Mouse (Mus musculus) T-helper 1 cell (primary cell): ENCODE measurements around the gene Nr2f1.

Source experiments
- in situ Hi-C: fragments of 300-600 bp; cut with MboI, MseI; formaldehyde crosslinking; loops from one replicate; pipeline ENCODE4 v1.15.1; 2025; ENCODE audit warnings: high pct_unique_total_duplicates

Gene Nr2f1

GRCm38 (mm10) chr13:78200991-78201870 is 1.7 kb upstream of the Nr2f1 start:
- in situ Hi-C loops: loop anchor here (10.0 kb wide), 1 partner anchor 486 kb away; no protein-coding TSS in a partner anchor

GRCm38 (mm10) chr13:78200407-78200806 is 850 bp upstream of the Nr2f1 start:
- in situ Hi-C loops: loop anchor here (10.0 kb wide), 1 partner anchor 486 kb away; no protein-coding TSS in a partner anchor

- in situ Hi-C loops: no loop called here
Measured at GRCm38 (mm10) chr13:78198871-78199641, 501 bp downstream of the Nr2f1 start.

DNA sequence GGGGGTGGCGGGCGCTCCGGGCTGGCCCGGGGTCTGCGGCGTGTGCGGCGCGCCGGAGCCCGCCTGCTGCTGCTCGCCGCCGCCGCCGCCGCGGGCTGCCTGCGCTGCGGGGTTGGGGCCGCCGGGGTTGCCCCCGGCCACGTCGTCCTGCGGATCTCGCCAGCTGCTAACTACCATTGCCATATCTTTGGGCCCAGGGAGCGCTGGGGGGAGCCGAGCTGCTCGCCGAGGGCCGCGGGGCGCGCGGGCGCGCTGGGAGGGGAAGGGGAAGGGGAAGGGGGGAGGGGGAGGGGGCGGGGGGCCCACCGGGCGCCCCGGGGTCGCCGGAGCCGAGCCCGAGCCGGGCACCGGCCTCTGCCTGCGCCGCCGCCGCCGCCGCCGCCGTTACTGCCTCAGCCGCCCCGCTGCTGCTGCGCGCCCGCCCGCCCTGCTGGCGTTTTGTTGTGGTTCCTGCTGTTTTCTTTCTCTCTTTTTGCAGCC is 1.1 kb downstream of the Nr2f1 start:
- in situ Hi-C loops: no loop called here

GRCm38 (mm10) chr13:78197819-78198390 is 1.7 kb downstream of the Nr2f1 start:
- in situ Hi-C loops: no loop called here

DNA sequence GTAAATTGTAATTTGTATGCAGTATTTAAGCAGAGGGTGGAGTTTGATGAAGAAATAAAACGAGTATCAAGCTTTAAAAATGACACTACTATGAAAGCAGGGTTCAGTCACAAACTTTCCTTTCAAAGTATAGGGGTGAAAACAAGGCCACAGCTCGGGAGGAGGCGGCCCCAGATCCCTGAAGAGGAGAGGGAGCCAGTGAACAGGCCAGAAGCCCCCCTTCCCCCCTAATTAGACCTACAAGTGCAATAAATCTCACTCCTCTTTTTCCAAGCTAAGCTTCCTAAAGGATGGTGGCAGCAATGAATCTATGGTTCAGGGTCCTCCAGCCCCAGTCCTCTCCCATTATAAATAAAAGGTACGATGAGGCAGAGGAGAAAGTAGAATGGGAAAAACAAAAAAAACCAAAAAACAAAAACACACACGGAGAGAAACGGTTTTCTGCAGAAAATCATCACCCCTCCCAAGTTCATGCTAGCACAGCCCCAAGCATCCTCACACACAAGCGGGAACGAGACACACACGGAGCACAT is 2.2 kb downstream of the Nr2f1 start:
- in situ Hi-C loops: no loop called here

GRCm38 (mm10) chr13:78196236-78196796 is 3.2 kb downstream of the Nr2f1 start:
- in situ Hi-C loops: no loop called here

DNA sequence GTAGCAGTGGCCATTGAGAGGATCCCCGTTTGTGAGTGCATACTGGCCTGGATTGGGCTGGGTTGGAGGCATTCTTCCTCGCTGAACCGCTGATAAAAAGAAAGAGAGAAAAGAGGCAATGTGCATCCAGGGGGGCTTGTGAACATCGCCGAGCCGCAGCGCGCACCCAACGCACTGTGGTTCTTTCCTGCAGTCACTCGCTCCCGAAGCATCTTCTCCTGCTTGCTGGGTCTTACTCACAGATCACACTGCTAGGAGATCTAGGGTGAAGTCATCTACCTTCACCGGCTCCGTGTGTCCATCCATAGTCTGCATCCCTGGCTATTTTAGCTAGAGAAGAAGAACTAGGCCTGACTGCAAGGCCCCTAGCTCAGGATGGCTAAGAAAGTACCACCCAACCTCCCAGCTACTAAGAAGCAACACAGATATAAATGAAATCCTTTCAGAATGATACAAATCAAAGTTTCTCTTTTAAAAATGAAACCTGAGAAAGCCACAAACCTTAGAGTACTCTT is 3.9 kb downstream of the Nr2f1 start:
- in situ Hi-C loops: no loop called here

GRCm38 (mm10) chr13:78194850-78195600 is 4.5 kb downstream of the Nr2f1 start:
- in situ Hi-C loops: no loop called here

GRCm38 (mm10) chr13:78194135-78194849 is 5.3 kb downstream of the Nr2f1 start:
- in situ Hi-C loops: no loop called here

DNA sequence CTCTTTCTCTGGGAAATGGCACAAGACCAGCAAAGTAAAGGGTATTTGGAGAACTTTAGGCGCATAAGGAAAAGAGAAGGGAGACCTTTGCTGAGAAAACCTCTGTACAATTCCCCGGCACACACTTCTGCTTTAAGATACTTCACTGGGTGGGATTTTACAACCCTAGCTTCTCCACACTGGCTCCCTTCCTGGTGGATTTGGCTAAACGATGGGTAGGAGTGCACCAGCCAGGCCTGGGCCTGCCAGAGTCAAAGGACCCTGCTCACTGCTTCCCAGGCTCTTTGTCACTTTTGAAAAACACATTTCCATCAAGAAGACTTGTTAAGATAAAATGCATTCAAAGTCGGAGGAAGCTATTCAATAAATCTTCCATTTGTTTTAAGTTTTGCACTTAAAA is 6.3 kb downstream of the Nr2f1 start:
- in situ Hi-C loops: no loop called here

- in situ Hi-C loops: loop anchor here (5.0 to 10.0 kb wide), 2 partner anchors 212 to 1345 kb away; no protein-coding TSS in a partner anchor
Measured at GRCm38 (mm10) chr13:78189586-78189985, 10.0 kb downstream of the Nr2f1 start.

GRCm38 (mm10) chr13:78187833-78188232 is 11.7 kb downstream of the Nr2f1 start:
- in situ Hi-C loops: loop anchor here (5.0 to 10.0 kb wide), 2 partner anchors 211 to 1343 kb away; no protein-coding TSS in a partner anchor

DNA sequence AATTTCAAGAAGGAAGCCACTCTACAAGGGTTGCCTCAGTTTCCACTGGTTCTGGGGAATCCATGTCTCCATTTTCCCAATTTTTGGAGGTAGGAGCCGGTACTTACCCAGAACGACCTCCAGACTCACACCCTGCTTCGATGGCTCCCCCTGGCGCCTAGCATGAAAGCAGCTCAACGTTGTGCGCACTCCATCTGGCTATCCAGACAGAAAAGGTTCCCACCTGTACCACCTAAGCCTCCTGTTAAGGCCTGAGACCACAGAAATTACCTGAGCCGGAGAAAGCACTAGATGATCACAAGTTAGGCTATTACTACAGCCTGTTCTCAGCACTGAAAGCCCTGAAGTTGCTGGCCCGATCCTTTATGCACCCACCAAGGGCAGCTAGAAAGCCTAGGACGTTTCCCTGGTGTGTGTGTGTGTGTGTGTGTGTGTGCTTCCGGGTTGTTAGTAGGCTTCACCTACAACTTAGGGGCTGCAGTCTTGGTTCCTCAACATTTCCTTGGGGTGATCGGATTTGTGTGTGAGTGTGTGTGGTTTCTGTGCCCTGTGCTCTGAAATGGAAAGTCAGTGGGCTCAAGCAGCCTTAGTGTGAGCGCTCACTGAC is 13.1 kb downstream of the Nr2f1 start:
- in situ Hi-C loops: loop anchor here (5.0 to 10.0 kb wide), 2 partner anchors 209 to 1342 kb away; no protein-coding TSS in a partner anchor

- in situ Hi-C loops: loop anchor here (5.0 to 10.0 kb wide), 2 partner anchors 208 to 1340 kb away; no protein-coding TSS in a partner anchor
Measured at GRCm38 (mm10) chr13:78184786-78185466, 14.6 kb downstream of the Nr2f1 start.

GRCm38 (mm10) chr13:78183986-78184385 is 15.6 kb downstream of the Nr2f1 start:
- in situ Hi-C loops: loop anchor here (10.0 kb wide), 1 partner anchor 1339 kb away; no protein-coding TSS in a partner anchor

DNA sequence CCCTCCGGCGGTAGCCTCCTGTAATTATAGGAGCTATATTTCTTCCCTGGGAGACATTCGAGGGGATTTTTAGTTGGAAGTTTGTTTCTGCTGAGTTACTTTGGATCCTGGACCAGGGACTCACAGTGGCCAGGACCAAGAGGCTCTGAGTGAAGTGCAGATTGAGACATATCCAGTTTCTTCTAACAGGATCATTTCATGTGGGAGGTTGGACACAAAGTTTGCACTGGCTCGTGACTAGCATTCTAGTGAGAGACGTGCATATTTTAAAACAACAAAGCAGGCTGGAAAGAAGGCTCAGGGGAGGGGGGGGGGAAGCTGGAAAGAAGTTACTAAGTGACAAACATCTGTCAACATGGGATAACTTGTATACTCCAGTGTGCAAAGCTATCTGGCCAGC is 16.6 kb downstream of the Nr2f1 start:
- in situ Hi-C loops: loop anchor here (10.0 kb wide), 1 partner anchor 1338 kb away; no protein-coding TSS in a partner anchor

GRCm38 (mm10) chr13:78181930-78182558 is 17.5 kb downstream of the Nr2f1 start:
- in situ Hi-C loops: loop anchor here (10.0 kb wide), 1 partner anchor 1337 kb away; no protein-coding TSS in a partner anchor
